Mouse (Mus musculus) neural tube, embryonic 14.5 days (tissue): ENCODE data around the gene Gm815. TPM values are rescaled to one million over a fixed set of nuclear protein-coding genes. Genes with fewer than 3 reads are reported as not detected.

Experiments
- ATAC-seq: fragments of 200-750 bp; cut with Nextera tagmentation; 2 replicates; pipeline ENCODE4 v1.8.0; 2017; ENCODE audit warnings: low read depth, mild to moderate bottlenecking, moderate TSS enrichment, moderate library complexity
- H3K27ac ChIP-seq: fragments of 300-500 bp; sonication (generic); 2 replicates; pipeline ENCODE4 v1.5.1; 2014; ENCODE audit warnings: low read depth, mild to moderate bottlenecking, control low read depth, low read length, moderate library complexity, mixed read lengths
- H3K27me3 ChIP-seq: fragments of 300-500 bp; sonication (generic); 2 replicates; pipeline ENCODE4 v1.6.1; 2014; ENCODE audit warnings: low read length; ENCODE audit not compliant: control insufficient read depth, insufficient read depth
- H3K36me3 ChIP-seq: fragments of 300-500 bp; sonication (generic); 2 replicates; pipeline ENCODE4 v1.6.1; 2014; ENCODE audit warnings: low read length, mixed read lengths; ENCODE audit not compliant: control insufficient read depth, insufficient read depth
- H3K4me1 ChIP-seq: fragments of 300-500 bp; sonication (generic); 2 replicates; pipeline ENCODE4 v1.6.1; 2014; ENCODE audit warnings: low read length; ENCODE audit not compliant: control insufficient read depth, insufficient read depth
- H3K4me2 ChIP-seq: fragments of 300-500 bp; sonication (generic); 2 replicates; pipeline ENCODE4 v1.6.1; 2014; ENCODE audit warnings: mild to moderate bottlenecking, low read depth, low read length, control low read depth
- H3K4me3 ChIP-seq: fragments of 300-500 bp; sonication (generic); 2 replicates; pipeline ENCODE4 v1.5.1; 2014; ENCODE audit warnings: low read depth, low read length, control low read depth, mixed read lengths
- H3K9ac ChIP-seq: fragments of 300-500 bp; sonication (generic); replicated peaks from 2 replicates; pipeline ENCODE4 v1.6.1; 2014; ENCODE audit warnings: low read depth, mild to moderate bottlenecking, control low read depth, low read length, mixed read lengths
- H3K9me3 ChIP-seq: fragments of 300-500 bp; sonication (generic); 2 replicates; pipeline ENCODE4 v1.6.1; 2016; ENCODE audit warnings: low read length; ENCODE audit not compliant: control insufficient read depth
- WGBS: fragments of 180-500 bp; shearing (Covaris S2); extraction: QIAGEN DNeasy Blood & Tissue Kit; methylation state at CpG from one replicate; pipeline ENCODE4 v1.1.7; 2014; 5-methylcytosine and 5-hydroxymethylcytosine counted together
- polyA plus RNA-seq: library from polyadenylated mRNA; unstranded; fragments of >200 nt; fragmentation: Nextera tagmentation; extraction: Ambion mirVana; gene quantifications from 2 replicates; pipeline ENCODE4 v1.2.1, GENCODE M21; 2014

Gene Gm815
- polyA plus RNA-seq, 1 experiment from 2014 or later: not detected

DNA sequence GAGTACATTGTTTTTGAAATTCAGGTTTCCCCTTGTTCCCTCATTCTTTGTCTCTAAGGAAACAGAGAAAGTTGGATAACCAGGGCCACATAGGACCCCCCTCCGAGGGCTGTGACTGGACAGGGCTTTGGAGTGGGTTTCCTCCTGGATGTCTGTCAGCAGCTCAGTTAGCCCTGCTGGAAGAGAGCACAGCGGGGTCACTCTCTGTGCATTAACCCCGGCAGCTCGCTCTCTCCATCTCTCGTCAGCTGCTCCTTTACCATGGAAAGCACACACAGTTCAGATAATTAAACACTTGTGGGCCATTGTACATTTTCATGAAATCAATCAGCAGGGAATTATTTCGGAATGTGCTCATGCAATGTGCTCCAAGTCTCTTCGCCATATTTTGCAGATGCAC lies 15.4 kb upstream of the Gm815 start:
- ATAC-seq: no peak
- no peak overlapping the region for H3K4me3 ChIP-seq
- H3K4me2 ChIP-seq: no peak overlapping the region
- H3K9ac ChIP-seq: no peak overlapping the region
- 16% methylated on average over 7 of the region's 7 CpGs for WGBS
- no peak overlapping the region for H3K27ac ChIP-seq
- H3K4me1 ChIP-seq: peaks cover 13% of the 10 kb centered on the region; the same call in 1 of the 2 replicates
- H3K36me3 ChIP-seq: no peaks in the 10 kb centered on the region
- no peaks in the 10 kb centered on the region for H3K9me3 ChIP-seq
- no peaks in the 10 kb centered on the region for H3K27me3 ChIP-seq

GRCm38 (mm10) chr19:26871096-26871495 lies 14.6 kb upstream of the Gm815 start:
- no peak overlapping the region for H3K9ac ChIP-seq
- 10% methylated on average over 3 of the region's 3 CpGs for WGBS
- H3K27me3 ChIP-seq: no peaks in the 10 kb centered on the region
- no peak overlapping the region for H3K27ac ChIP-seq
- peaks cover 13% of the 10 kb centered on the region; the same call in 1 of the 2 replicates for H3K4me1 ChIP-seq
- no peaks in the 10 kb centered on the region for H3K9me3 ChIP-seq
- H3K4me2 ChIP-seq: no peak overlapping the region
- ATAC-seq: peak; percentile 49; the same call in 1 of the 2 replicates
- H3K36me3 ChIP-seq: no peaks in the 10 kb centered on the region
- H3K4me3 ChIP-seq: no peak overlapping the region

DNA sequence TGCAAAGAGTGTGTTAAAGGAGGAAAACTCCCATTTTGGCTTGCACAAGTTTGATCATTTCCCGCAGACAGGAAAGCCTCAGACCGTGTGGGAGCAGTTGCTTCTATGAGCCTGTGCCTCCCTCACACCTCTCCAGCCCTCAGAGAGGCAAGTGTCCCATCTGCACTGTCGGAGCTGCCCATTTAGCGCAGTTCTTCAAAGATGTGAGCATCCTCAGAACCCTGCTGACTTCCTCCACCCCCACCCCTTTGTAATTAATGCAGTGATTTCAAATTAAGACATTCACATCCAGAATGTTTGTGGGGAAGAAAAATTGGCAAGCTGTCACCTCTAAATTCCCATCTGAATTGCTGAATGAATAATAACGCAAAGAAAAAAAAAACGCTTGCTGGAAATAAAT lies 12.8 kb upstream of the Gm815 start:
- WGBS: 23% methylated on average over 6 of the region's 6 CpGs
- ATAC-seq: no peak
- Histone ChIP-seq H3K9ac (no peak overlapping the region), H3K4me2 (no peak overlapping the region), H3K4me1 (peaks cover 13% of the 10 kb centered on the region; the same call in 1 of the 2 replicates), H3K36me3 (no peaks in the 10 kb centered on the region), H3K27ac (no peak overlapping the region), H3K9me3 (no peaks in the 10 kb centered on the region), H3K4me3 (no peak overlapping the region), H3K27me3 (no peaks in the 10 kb centered on the region)

DNA sequence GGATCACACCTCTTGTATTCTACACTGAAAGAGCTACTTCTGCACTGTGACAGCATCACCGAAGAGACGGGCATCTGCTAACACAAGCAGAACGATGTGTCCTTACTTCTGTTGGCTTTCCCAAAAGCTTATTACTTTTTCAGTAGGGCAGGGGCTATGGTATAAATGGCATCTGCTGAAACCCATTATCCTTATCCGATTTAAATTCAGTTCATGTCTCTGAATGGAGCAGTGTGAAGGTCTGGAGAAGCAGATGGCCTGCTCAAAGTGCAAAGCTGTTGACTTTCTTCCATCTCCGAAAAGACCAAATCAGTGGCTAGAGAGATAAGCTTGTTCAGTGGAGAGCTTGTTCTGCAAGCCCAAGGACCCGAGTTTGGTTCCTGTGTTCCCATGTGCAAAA lies 10.1 kb upstream of the Gm815 start:
- no peak overlapping the region for H3K27ac ChIP-seq
- no peaks in the 10 kb centered on the region for H3K36me3 ChIP-seq
- no peaks in the 10 kb centered on the region for H3K27me3 ChIP-seq
- no peak overlapping the region for H3K4me3 ChIP-seq
- no peaks in the 10 kb centered on the region for H3K9me3 ChIP-seq
- no peak for ATAC-seq
- no peak overlapping the region for H3K4me2 ChIP-seq
- 81% methylated on average over 6 of the region's 6 CpGs for WGBS
- H3K4me1 ChIP-seq: peaks cover 4% of the 10 kb centered on the region; the same call in 1 of the 2 replicates
- H3K9ac ChIP-seq: no peak overlapping the region

DNA sequence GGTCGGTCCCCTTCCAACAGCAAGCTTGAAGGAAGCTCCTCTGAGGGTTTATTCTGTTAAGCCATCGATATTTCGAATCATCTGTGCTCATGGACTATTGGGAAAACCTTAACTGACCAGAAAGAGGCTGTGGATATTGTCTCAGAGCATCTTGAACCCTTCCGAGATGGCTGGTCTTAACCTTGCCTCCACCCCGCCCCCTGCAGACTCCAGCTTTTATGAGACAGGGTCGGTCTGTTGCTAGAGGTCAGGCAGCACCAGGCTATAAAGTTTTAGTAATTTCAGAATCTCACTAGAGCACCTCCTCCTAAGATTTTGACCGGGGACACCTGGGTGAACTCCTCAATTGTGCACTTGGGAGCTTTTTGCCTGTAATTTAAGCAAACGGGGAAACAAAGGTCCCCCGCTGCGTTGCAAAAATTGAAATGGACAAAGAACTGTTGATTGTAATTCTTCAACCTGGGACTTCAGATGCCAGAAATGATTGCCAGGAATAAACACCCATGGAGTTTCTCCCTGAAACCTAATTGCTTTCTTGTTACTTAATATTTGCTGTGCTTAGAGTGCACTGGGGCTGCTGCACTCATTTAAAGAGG lies 8.4 kb upstream of the Gm815 start:
- no peak overlapping the region for H3K27ac ChIP-seq
- ATAC-seq: no peak
- WGBS: 15% methylated on average over 10 of the region's 10 CpGs

DNA sequence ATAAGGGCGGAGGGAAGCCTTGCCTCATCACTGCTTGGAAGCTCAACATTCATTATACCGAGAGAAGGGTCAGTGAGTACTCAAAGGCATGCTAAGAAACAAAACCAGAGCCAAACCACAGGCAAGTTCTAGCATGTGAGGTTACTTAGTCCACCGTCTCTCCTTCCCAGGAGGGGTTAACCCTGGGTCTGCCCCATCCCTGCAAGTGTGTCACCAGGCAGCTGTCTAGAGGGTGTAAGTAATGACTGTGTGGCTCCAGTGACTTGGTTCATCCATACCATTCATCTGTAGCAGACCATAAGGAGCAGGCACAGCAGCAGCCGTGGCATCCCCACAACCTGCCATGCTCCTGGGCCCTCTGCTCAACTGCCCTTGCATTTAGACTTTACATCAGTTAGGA lies 5.8 kb upstream of the Gm815 start:
- no peak overlapping the region for H3K27ac ChIP-seq
- no peaks in the 10 kb centered on the region for H3K4me1 ChIP-seq
- 89% methylated on average over 4 of the region's 4 CpGs for WGBS
- ATAC-seq: no peak
- no peaks in the 10 kb centered on the region for H3K36me3 ChIP-seq
- H3K4me2 ChIP-seq: no peak overlapping the region
- H3K9ac ChIP-seq: no peak overlapping the region
- no peaks in the 10 kb centered on the region for H3K27me3 ChIP-seq
- H3K4me3 ChIP-seq: no peak overlapping the region
- H3K9me3 ChIP-seq: no peaks in the 10 kb centered on the region

More for the DNA sequence above, 8.4 kb upstream of the Gm815 start:
- H3K4me2 ChIP-seq: no peak overlapping the region
- no peak overlapping the region for H3K9ac ChIP-seq
- no peaks in the 10 kb centered on the region for H3K9me3 ChIP-seq
- no peaks in the 10 kb centered on the region for H3K4me1 ChIP-seq
- no peak overlapping the region for H3K4me3 ChIP-seq
- H3K36me3 ChIP-seq: no peaks in the 10 kb centered on the region
- no peaks in the 10 kb centered on the region for H3K27me3 ChIP-seq

DNA sequence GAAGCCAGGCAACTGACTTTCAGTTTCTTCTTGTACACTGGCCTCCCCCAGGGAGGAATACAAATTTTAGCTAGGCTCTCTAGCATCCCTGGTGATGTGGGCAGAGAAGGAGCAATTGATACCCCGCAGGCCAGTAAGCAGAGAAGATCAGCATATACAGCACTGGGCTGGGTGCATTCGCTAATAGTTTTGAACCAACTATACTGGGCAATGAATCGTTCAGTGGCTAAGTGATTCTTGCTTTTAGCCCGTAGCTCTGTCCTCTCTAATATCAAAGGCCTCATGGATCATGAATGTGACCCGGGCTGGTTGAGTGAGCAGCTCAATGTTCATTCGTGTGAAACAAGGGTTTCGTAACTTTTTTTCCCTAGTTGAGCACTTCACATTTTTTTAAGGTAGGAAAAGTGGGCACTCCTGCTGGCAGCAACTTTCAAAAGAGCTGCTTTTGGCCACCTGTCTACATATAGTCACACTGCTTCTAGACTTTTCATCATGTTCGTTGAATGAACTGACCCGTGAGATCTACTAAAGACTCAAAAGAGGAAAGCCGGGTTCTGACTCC lies 3.7 kb upstream of the Gm815 start:
- no peaks in the 10 kb centered on the region for H3K4me1 ChIP-seq
- 88% methylated on average over 10 of the region's 10 CpGs for WGBS
- no peak overlapping the region for H3K4me2 ChIP-seq
- no peaks in the 10 kb centered on the region for H3K9me3 ChIP-seq
- H3K27ac ChIP-seq: no peak overlapping the region
- no peak for ATAC-seq
- no peak overlapping the region for H3K9ac ChIP-seq
- H3K27me3 ChIP-seq: no peaks in the 10 kb centered on the region
- no peaks in the 10 kb centered on the region for H3K36me3 ChIP-seq
- no peak overlapping the region for H3K4me3 ChIP-seq

- H3K9me3 ChIP-seq: no peaks in the 10 kb centered on the region
- no peaks in the 10 kb centered on the region for H3K4me1 ChIP-seq
- 50% methylated on average over 9 of the region's 9 CpGs for WGBS
- no peak overlapping the region for H3K4me3 ChIP-seq
- peak; percentile 82; the same call in 1 of the 2 replicates for ATAC-seq
- H3K27ac ChIP-seq: no peak overlapping the region
- H3K36me3 ChIP-seq: no peaks in the 10 kb centered on the region
- H3K27me3 ChIP-seq: no peaks in the 10 kb centered on the region
- no peak overlapping the region for H3K4me2 ChIP-seq
- H3K9ac ChIP-seq: no peak overlapping the region
Observed at GRCm38 (mm10) chr19:26888171-26888570, 2.5 kb downstream of the Gm815 start.

GRCm38 (mm10) chr19:26891306-26891964 lies 5.8 kb downstream of the Gm815 start:
- H3K27ac ChIP-seq: no peak overlapping the region
- no peaks in the 10 kb centered on the region for H3K36me3 ChIP-seq
- no peak overlapping the region for H3K4me3 ChIP-seq
- no peaks in the 10 kb centered on the region for H3K9me3 ChIP-seq
- no peak for ATAC-seq
- 80% methylated on average over 9 of the region's 9 CpGs for WGBS
- no peak overlapping the region for H3K4me2 ChIP-seq
- H3K9ac ChIP-seq: no peak overlapping the region
- no peaks in the 10 kb centered on the region for H3K4me1 ChIP-seq
- no peaks in the 10 kb centered on the region for H3K27me3 ChIP-seq
